Mouse (Mus musculus) embryonic fibroblast, embryonic 13.5 days (primary cell): ENCODE results near the gene Gkap1. TPM values are rescaled to one million over a fixed set of nuclear protein-coding genes. Genes with fewer than 3 reads are reported as not detected.

Source experiments
- H3K27ac ChIP-seq: 2 replicates; pipeline ENCODE4 v1.5.1; 2012; ENCODE audit warnings: low read length, control low read depth, inconsistent platforms; ENCODE audit not compliant: insufficient read depth
- H3K4me1 ChIP-seq: 2 replicates; pipeline ENCODE4 v1.6.1; 2011; ENCODE audit warnings: low read length; ENCODE audit not compliant: control insufficient read depth, insufficient read depth
- H3K4me3 ChIP-seq: 2 replicates; pipeline ENCODE4 v1.5.1; 2011; ENCODE audit warnings: mild to moderate bottlenecking, control low read depth, low read length; ENCODE audit not compliant: insufficient read depth
- CTCF ChIP-seq: IDR thresholded peaks from 2 replicates; pipeline ENCODE4 v1.5.1; 2011; ENCODE audit warnings: mild to moderate bottlenecking, control low read depth, low read length, moderate library complexity, borderline replicate concordance; ENCODE audit not compliant: insufficient read depth
- POLR2A ChIP-seq: IDR thresholded peaks from 2 replicates; pipeline ENCODE4 v1.6.1; 2011; ENCODE audit warnings: low read depth, mild to moderate bottlenecking, control low read depth, low read length, moderate library complexity
- polyA plus RNA-seq: library from polyadenylated mRNA; stranded (reverse); fragments of >200 nt; gene quantifications from 2 replicates; pipeline ENCODE4 v1.2.4, GENCODE M21; 2011; ENCODE audit warnings: low read depth; ENCODE audit not compliant: missing spikeins, insufficient read length

The Gkap1 gene
- polyA plus RNA-seq, 1 experiment, result 33.9 TPM

DNA sequence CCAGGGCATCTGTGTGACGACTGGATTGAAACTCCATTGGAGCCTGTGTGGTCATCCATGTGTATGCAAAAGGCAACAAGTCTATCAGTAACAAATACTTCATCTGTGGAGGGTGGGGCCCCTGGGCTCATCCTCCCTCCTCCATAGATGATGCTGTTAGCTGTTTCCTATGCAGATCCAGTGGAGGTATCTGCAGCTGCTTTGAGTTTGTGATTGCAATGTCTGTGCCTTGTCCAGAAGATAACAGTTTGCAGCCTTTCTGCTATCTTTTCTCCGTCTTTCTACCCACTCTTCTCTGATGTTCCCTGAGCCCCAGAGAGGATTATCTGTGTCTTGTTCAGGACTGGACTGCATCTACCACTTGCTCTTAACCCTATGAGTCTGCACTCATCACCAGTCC is 46.9 kb downstream of the Gkap1 start:
- H3K27ac ChIP-seq, result no peak overlapping the region
- no peaks in the 10 kb centered on the region for H3K4me1 ChIP-seq
- TF ChIP-seq POLR2A (no peak), CTCF (no peak)
- no peak overlapping the region for H3K4me3 ChIP-seq

DNA sequence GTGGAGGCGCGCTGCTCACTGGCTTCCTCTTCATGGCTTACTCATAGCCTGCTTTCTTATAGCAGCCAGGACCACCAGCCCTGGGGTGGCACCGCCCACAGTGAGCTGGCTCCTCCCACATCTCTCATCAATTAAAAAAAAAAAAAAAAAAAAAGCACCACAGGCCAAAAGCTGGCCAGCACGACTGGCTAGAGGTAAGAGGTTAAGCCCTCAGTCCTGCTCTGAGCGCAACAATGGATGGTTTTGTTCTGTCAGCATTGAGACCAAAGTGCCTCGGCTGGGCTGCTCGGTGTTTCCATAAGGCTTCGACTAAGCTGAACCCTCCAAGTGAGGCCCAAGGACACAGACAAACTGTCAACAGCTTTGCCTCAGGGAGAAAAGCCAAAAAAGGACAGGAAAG is 49.8 kb downstream of the Gkap1 start:
- no peak for TF ChIP-seq POLR2A
- TF ChIP-seq CTCF, result no peak
- Histone ChIP-seq H3K4me3 (no peak overlapping the region), H3K27ac (no peak overlapping the region), H3K4me1 (no peaks in the 10 kb centered on the region)

DNA sequence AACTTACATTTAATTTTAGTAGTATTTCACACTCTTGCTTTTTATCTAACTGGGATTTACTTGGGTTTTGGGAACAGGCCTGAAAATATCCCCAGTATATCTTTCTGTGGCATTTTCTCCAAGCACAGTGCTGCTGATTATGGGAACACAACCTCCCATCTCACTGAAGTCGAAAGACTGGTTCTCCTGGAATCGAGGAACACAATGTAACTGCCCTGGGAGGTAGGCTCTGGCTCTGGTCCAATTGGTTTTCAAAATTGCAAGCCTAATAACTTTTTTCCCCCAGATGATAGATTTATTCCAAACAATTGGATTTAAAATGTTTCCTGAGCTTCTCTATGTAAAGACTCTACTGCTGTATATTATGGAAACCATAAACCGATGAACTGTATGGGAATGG is 55.3 kb downstream of the Gkap1 start:
- H3K4me1 ChIP-seq, result 0 out of 2 replicates have a peak, but pooled peaks cover 2% of the 10 kb centered on the region
- TF ChIP-seq POLR2A, result no peak
- TF ChIP-seq CTCF, result no peak
- no peak overlapping the region for H3K27ac ChIP-seq
- no peak overlapping the region for H3K4me3 ChIP-seq

DNA sequence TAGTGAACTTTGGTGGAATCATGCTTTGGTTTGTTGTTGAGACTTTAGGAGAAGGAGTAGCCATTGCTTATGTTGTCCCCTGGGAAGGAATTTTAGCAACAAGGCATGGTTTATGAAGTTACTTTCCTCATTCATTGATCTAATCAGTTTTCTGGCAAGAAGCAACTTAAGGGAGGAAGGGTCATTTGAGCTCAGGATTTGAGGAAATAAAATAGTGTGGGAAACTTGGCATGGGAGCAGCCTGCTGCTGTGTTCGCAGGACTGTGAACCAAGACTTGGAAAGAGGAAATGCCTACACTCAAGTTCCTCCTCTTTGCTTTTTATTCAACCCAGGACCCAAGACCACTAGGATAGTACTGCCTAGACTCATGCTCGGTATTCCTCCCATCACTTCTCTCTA is 58.0 kb downstream of the Gkap1 start:
- TF ChIP-seq POLR2A (no peak), CTCF (no peak)
- H3K4me1 ChIP-seq, result peaks cover 4% of the 10 kb centered on the region; the same call in 1 of the 2 replicates
- H3K4me3 ChIP-seq, result no peak overlapping the region
- no peak overlapping the region for H3K27ac ChIP-seq

DNA sequence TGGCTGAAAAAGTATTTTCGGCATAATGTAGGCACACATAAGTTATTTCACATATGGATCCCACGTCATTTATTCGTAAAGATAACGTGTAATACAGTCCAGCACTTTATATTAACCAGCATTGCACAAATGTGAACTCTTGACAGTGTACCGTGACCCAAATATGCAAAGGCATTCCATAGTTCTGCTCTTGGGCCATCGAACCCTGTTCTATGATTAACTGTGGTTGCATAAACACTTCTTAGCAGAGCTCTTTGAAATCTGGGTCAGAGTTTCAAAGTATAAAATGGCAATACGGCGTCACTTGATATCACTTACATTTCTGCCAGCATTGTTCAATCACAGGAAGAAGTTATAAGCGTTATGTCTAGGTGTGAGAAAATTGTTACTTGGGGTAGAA is 59.1 kb downstream of the Gkap1 start:
- TF ChIP-seq CTCF, result no peak
- TF ChIP-seq POLR2A, result no peak
- Histone ChIP-seq H3K27ac (no peak overlapping the region), H3K4me3 (peak overlapping the region; percentile 62), H3K4me1 (peaks cover 7% of the 10 kb centered on the region; the same call in 1 of the 2 replicates)

DNA sequence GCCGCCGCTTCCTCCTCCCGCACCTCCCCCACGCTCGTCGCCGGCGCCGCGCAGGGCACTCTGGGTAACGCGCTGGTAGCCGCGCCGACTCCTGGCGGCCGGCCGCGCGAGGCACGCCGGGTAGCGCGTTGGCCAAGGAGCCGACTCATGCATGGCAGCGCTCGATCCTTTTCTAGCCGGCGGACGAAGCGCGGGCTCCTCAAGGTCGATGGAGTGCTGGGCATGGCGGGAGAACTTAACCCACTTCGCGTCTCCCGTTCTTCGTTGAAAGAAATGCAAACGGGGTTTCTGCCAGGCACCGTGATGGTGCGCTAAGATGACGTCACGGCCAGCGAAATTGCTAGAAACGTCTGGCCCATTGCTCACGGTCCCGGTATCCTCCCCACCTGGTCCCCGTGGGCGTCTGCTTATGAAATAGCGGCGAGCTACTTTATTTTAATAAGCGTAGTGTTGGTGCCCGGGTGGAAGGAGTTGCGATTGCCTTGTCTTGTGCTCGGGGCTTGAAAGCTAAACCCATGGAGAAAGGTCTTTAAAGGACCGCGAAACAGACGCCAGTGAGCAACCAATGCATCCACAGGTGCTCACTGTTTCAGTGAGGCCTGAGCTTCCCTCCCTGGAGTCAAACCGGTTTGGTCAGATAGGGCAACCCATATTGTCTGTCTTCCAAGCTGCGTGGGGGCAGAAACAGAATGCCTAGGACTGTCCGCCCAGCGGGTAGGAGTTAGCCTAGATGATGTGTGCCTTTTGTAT is 59.7 kb downstream of the Gkap1 start, which contains the start of gene Ubqln1:
TSS of gene Ubqln1 (minus strand) at position 62 of the 750 bp plus-strand sequence.
- no peak for TF ChIP-seq CTCF
- peak; percentile 86 for TF ChIP-seq POLR2A
- H3K4me1 ChIP-seq, result peaks cover 7% of the 10 kb centered on the region
- peak within 1 kb of the TSS; percentile 82 for H3K27ac ChIP-seq
- H3K4me3 ChIP-seq, result peak within 1 kb of the TSS; percentile 99

DNA sequence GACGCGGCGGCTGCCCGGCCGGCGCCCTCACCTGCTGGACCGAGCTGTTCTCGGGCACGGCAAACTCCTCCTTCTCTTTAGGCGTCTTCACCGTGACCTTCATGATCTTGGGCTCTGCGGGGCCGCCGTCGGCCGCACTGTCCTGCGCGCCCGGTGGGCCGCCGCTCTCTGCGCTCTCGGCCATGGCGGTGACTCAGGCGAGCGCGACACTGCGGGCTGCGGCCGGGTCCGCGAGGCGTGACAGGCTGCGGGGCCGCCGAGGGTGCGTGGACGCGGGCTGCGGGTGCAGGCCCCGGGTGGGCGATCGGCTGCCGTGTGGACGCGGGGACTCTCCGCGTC is 60.3 kb downstream of the Gkap1 start:
- Histone ChIP-seq H3K4me1 (peaks cover 11% of the 10 kb centered on the region), H3K27ac (peak overlapping the region; percentile 82), H3K4me3 (peak overlapping the region; percentile 62)
- TF ChIP-seq POLR2A (no peak), CTCF (no peak)

DNA sequence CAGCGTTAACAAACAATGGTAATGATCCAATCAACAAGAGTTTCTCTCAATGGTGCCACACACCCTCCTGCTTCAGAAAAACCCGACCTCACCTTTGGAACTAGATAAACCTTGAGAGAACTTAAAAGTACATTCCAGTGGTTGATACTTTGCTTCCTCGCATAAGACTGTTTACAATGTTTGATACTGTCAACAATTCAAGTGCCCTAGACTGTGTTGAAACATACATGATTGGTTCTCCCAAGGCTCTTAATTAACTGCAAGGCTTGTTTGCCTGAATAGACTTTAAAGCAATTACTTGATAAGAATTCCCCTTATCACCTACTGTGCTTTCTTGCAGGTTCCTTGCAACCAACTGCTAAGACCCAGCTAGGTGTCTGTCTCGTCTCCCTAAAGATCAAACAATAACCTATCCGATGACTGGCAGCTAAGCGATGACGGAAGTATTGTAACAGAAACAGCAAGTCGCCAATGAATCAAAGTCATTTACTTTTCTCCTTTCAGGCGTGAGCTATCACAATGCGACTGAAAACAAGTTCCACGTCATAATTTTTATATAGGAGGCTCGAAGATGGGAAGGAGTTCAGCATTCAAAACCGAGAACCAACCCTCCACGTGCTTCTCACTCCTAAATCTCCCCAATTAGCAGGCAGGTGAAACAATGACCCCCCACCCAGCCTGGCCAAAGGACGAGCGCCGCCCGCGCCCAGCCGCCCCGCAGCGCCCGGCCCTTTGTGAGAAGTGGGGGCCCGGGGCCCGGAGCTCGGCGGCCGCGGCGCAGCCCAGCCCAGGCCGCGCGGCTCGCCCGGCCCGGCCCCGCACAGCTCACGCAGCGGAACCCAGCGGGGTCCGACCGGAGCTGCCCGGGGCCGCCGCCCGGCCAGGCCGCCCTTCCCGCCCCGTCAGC is 60.9 kb downstream of the Gkap1 start:
- TF ChIP-seq POLR2A (no peak), CTCF (no peak)
- H3K4me3 ChIP-seq, result peak overlapping the region; percentile 99
- peak overlapping the region; percentile 82; the same call in 1 of the 2 replicates for H3K27ac ChIP-seq
- H3K4me1 ChIP-seq, result peaks cover 11% of the 10 kb centered on the region

DNA sequence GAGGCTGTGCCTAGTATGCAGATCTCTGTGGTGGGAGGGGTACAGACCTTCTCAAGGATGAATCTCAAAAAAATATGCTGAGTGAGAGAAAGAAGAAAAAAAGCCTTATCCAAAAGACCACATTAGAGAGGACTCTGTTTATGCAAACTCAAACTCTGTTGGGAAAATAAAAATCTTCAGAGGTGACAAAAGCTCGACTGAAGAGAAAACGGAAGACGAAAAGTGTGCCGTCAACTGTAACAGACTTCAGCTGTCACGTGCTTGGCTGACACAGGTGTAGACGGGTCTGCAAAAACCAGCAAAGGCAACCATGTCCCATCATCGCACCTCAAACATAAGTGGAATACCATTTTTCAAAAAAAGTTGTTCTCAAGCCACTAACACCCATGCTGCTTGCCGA is 61.7 kb downstream of the Gkap1 start:
- Histone ChIP-seq H3K4me3 (peak overlapping the region; percentile 99), H3K27ac (no peak overlapping the region), H3K4me1 (peaks cover 11% of the 10 kb centered on the region)
- TF ChIP-seq POLR2A (no peak), CTCF (no peak)

DNA sequence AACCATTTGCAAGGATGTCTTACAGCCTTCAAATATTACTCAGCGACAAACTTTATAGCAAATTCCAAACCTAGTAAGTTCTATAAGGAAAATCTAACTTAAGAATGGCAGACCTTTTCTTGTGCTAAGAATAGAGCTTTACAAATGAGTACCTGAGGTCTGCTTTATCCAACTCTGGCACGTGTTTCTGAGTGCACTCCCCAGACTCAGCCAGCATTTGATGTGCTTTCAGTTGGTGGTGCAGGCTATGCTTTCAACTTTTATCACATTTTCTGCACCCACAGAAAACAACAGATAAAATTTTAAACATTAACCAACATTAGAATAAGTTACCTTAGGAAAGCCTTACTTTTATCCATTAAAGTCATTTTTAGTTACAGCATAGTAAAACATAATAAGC is 63.0 kb downstream of the Gkap1 start:
- H3K4me1 ChIP-seq, result peaks cover 11% of the 10 kb centered on the region
- TF ChIP-seq POLR2A (no peak), CTCF (no peak)

More for the DNA sequence above, 63.0 kb downstream of the Gkap1 start:
- no peak overlapping the region for H3K27ac ChIP-seq
- no peak overlapping the region for H3K4me3 ChIP-seq
